Mouse (Mus musculus): ENCODE data around the gene Kalrn.

The Kalrn gene

GRCm38 (mm10) chr16:33965878-33966537 is 607.3 kb downstream of the Kalrn start:
- DNase-seq: no peak

- DNase-seq: no peak
These were observed 609.8 kb downstream of the Kalrn start for GRCm38 (mm10) chr16:33963509-33963908.

GRCm38 (mm10) chr16:33954793-33955192 is 618.5 kb downstream of the Kalrn start:
- no peak for DNase-seq

GRCm38 (mm10) chr16:33953008-33953407 is 620.3 kb downstream of the Kalrn start:
- no peak for DNase-seq

GRCm38 (mm10) chr16:33950830-33951229 is 622.5 kb downstream of the Kalrn start:
- peak; percentile 94 to 96 for DNase-seq

GRCm38 (mm10) chr16:33950386-33950785 is 622.9 kb downstream of the Kalrn start:
- DNase-seq: peak in 1 of 2 experiments; percentile 33

GRCm38 (mm10) chr16:33947664-33948571 is 625.4 kb downstream of the Kalrn start:
- DNase-seq: peak; percentile 47 to 49

- no peak for DNase-seq
These were observed 627.3 kb downstream of the Kalrn start for GRCm38 (mm10) chr16:33946021-33946420.

- DNase-seq: no peak
These were observed 628.6 kb downstream of the Kalrn start for GRCm38 (mm10) chr16:33944772-33945171.

GRCm38 (mm10) chr16:33944126-33944525 is 629.2 kb downstream of the Kalrn start:
- peak; percentile 67 to 80 for DNase-seq

- DNase-seq: no peak
These were observed 629.9 kb downstream of the Kalrn start for GRCm38 (mm10) chr16:33943388-33943787.

- peak; percentile 35 to 66 for DNase-seq
These were observed 631.0 kb downstream of the Kalrn start for GRCm38 (mm10) chr16:33942341-33942740.

GRCm38 (mm10) chr16:33941271-33941781 is 632.0 kb downstream of the Kalrn start:
- DNase-seq: peak; percentile 65 to 67

- peak; percentile 58 to 74 for DNase-seq
These were observed 633.2 kb downstream of the Kalrn start for GRCm38 (mm10) chr16:33940095-33940494.

GRCm38 (mm10) chr16:33939636-33940035 is 633.7 kb downstream of the Kalrn start:
- DNase-seq: no peak

- DNase-seq: no peak
These were observed 634.2 kb downstream of the Kalrn start for GRCm38 (mm10) chr16:33939133-33939531.

- DNase-seq: peak in 1 of 2 experiments; percentile 50
These were observed 634.8 kb downstream of the Kalrn start for GRCm38 (mm10) chr16:33938311-33939132.

- DNase-seq: peak; percentile 85 to 90
These were observed 635.8 kb downstream of the Kalrn start for GRCm38 (mm10) chr16:33937567-33937966.

GRCm38 (mm10) chr16:33936885-33937284 is 636.4 kb downstream of the Kalrn start:
- no peak for DNase-seq

- no peak for DNase-seq
These were observed 637.9 kb downstream of the Kalrn start for GRCm38 (mm10) chr16:33935407-33935785.

- DNase-seq: peak; percentile 38 to 41
These were observed 638.5 kb downstream of the Kalrn start for GRCm38 (mm10) chr16:33934701-33935406.

- no peak for DNase-seq
These were observed 639.9 kb downstream of the Kalrn start for GRCm38 (mm10) chr16:33933411-33933810.

Measured in cerebellum, postnatal 14 days (tissue).